Mouse (Mus musculus) gastrocnemius, adult 2 months (tissue): ENCODE data around the gene Acnat2. TPM values are rescaled to one million over a fixed set of nuclear protein-coding genes. Genes with fewer than 3 reads are reported as not detected.
"Not testable (repeated sequence)": the region's sequence is repeated elsewhere in the genome, so short reads cannot be mapped to it uniquely, and the experiment has no call there.

Experiments
- DNase-seq: peaks from one replicate; pipeline ENCODE4 v3.0.0; 2022
- H3K27ac ChIP-seq: fragments of 200-600 bp; 2 replicates; pipeline ENCODE4 v1.8.1; 2022; ENCODE audit warnings: mild to moderate bottlenecking
- H3K4me3 ChIP-seq: fragments of 200-600 bp; 2 replicates; pipeline ENCODE4 v1.8.1; 2022; ENCODE audit warnings: mild to moderate bottlenecking, moderate library complexity
- CTCF ChIP-seq: fragments of 200-600 bp; IDR thresholded peaks from 2 replicates; pipeline ENCODE4 v1.8.1; 2022; ENCODE audit warnings: antibody characterized with exemption, mild to moderate bottlenecking, moderate library complexity
- intact Hi-C: fragments of 180-260 bp; cut with DNase I; formaldehyde crosslinking; loops from one replicate; pipeline ENCODE4 v1.15.1; 2025
- long read RNA-seq, 2 experiments: library from polyadenylated mRNA; stranded (forward); transcript quantifications; one replicate each; pipeline ENCODE4 v2.0.0; 2021
- total RNA-seq, 2 experiments: library from RNA; stranded (reverse); gene quantifications; 2 replicates each; pipeline ENCODE4 v1.2.3; 2021

The Acnat2 gene
- not detected for total RNA-seq
- long read RNA-seq, experiment 1, result 0 reads
- long read RNA-seq, experiment 2, result 0 reads

- DNase-seq, intact Hi-C loops, H3K27ac ChIP-seq, H3K4me3 ChIP-seq: not testable (repeated sequence)
These were observed at the start of gene Acnat2 for GRCm38 (mm10) chr4:49407957-49408356. Gene Acnat2 (minus strand): TSS chr4:49408151.

- TF ChIP-seq CTCF, result no peak
- Histone ChIP-seq H3K4me3 (no peak overlapping the region), H3K27ac (no peak overlapping the region)
- intact Hi-C loops, result no loop called here
- DNase-seq, result no peak
These were observed 48.2 kb upstream of the Acnat2 start for GRCm38 (mm10) chr4:49456171-49456570.

- intact Hi-C loops, result no loop called here
- DNase-seq, result no peak
- H3K27ac ChIP-seq, result no peak overlapping the region
- TF ChIP-seq CTCF, result no peak
- no peak overlapping the region for H3K4me3 ChIP-seq
These were observed 44.0 kb upstream of the Acnat2 start for GRCm38 (mm10) chr4:49451848-49452551.

- H3K4me3 ChIP-seq, DNase-seq, intact Hi-C loops, H3K27ac ChIP-seq: not testable (repeated sequence)
These were observed 43.3 kb upstream of the Acnat2 start for GRCm38 (mm10) chr4:49451133-49451847.

GRCm38 (mm10) chr4:49436968-49437367, 29.0 kb upstream of the Acnat2 start:
- intact Hi-C loops, H3K27ac ChIP-seq: not testable (repeated sequence)

GRCm38 (mm10) chr4:49410151-49410550, 2.2 kb upstream of the Acnat2 start:
- H3K4me3 ChIP-seq, DNase-seq, intact Hi-C loops, H3K27ac ChIP-seq: not testable (repeated sequence)

More at GRCm38 (mm10) chr4:49436968-49437367, 29.0 kb upstream of the Acnat2 start:
- not testable (repeated sequence) for H3K4me3 ChIP-seq, DNase-seq

- intact Hi-C loops, result no loop called here
- no peak for TF ChIP-seq CTCF
- Histone ChIP-seq H3K27ac (no peak overlapping the region), H3K4me3 (no peak overlapping the region)
- DNase-seq, result no peak
These were observed 21.1 kb downstream of the Acnat2 start for GRCm38 (mm10) chr4:49386873-49387272.

GRCm38 (mm10) chr4:49383576-49384318, 24.2 kb downstream of the Acnat2 start:
- DNase-seq, H3K4me3 ChIP-seq, intact Hi-C loops, H3K27ac ChIP-seq: not testable (repeated sequence)

- H3K4me3 ChIP-seq, intact Hi-C loops, H3K27ac ChIP-seq, DNase-seq: not testable (repeated sequence)
These were observed 39.9 kb downstream of the Acnat2 start for GRCm38 (mm10) chr4:49368046-49368445.

- H3K27ac ChIP-seq, result no peak overlapping the region
- no peak for DNase-seq
- TF ChIP-seq CTCF, result no peak
- intact Hi-C loops, result no loop called here
- H3K4me3 ChIP-seq, result no peak overlapping the region
These were observed 50.9 kb downstream of the Acnat2 start for GRCm38 (mm10) chr4:49357097-49357496.

- Histone ChIP-seq H3K27ac (no peak overlapping the region), H3K4me3 (no peak overlapping the region)
- intact Hi-C loops, result no loop called here
- no peak for TF ChIP-seq CTCF
- DNase-seq, result no peak
These were observed 57.5 kb downstream of the Acnat2 start for GRCm38 (mm10) chr4:49350470-49350869.

- no peak overlapping the region for H3K27ac ChIP-seq
- H3K4me3 ChIP-seq, result no peak overlapping the region
- TF ChIP-seq CTCF, result no peak
- intact Hi-C loops, result loop anchor here (2.0 kb wide), 1 partner anchor 66 kb away; no protein-coding TSS in a partner anchor
- no peak for DNase-seq
These were observed 59.3 kb downstream of the Acnat2 start for GRCm38 (mm10) chr4:49348677-49349076.

GRCm38 (mm10) chr4:49348001-49348400, 60.0 kb downstream of the Acnat2 start:
- intact Hi-C loops, result loop anchor here (2.0 kb wide), 1 partner anchor 67 kb away; no protein-coding TSS in a partner anchor
- not testable (repeated sequence) for H3K27ac ChIP-seq, H3K4me3 ChIP-seq, DNase-seq

- intact Hi-C loops, DNase-seq, H3K27ac ChIP-seq, H3K4me3 ChIP-seq: not testable (repeated sequence)
These were observed 67.9 kb downstream of the Acnat2 start for GRCm38 (mm10) chr4:49340091-49340490.

GRCm38 (mm10) chr4:49337949-49338348, 70.0 kb downstream of the Acnat2 start:
- DNase-seq, intact Hi-C loops, H3K27ac ChIP-seq, H3K4me3 ChIP-seq: not testable (repeated sequence)
